Mouse (Mus musculus) CH12.LX (cell line): ENCODE data around the gene Rpl3. TPM values are rescaled to one million over a fixed set of nuclear protein-coding genes. Genes with fewer than 3 reads are reported as not detected.

Experiments
- DNase-seq: peaks from one replicate; pipeline ENCODE4 v3.0.0-alpha.2; 2013; ENCODE audit errors: extremely low read depth
- H3K27ac ChIP-seq: 2 replicates; pipeline ENCODE4 v1.5.1; 2012; ENCODE audit warnings: low read depth, mild to moderate bottlenecking, control low read depth, moderate library complexity; ENCODE audit not compliant: insufficient read depth
- H3K27me3 ChIP-seq: replicated peaks from 2 replicates; pipeline ENCODE3; 2012; ENCODE audit warnings: inconsistent platforms
- H3K36me3 ChIP-seq, 2 experiments: replicated peaks in 1 of 2; 2 replicates each; pipeline versions ENCODE3 to v1.6.1; 2012; ENCODE audit warnings: inconsistent platforms in 1 of 2, low read length in 1 of 2, mild to moderate bottlenecking in 1 of 2, mixed read lengths in 1 of 2, moderate library complexity in 1 of 2; ENCODE audit not compliant: control insufficient read depth in 1 of 2, insufficient read depth in 1 of 2
- H3K4me1 ChIP-seq, 2 experiments: 2 replicates each; pipeline ENCODE4 v1.6.1; 2012; ENCODE audit warnings: inconsistent platforms in 1 of 2, moderate library complexity in 1 of 2; ENCODE audit not compliant: insufficient read depth in 2 of 2, control insufficient read depth in 1 of 2
- H3K4me2 ChIP-seq: 2 replicates; pipeline ENCODE4 v1.6.1; 2012; ENCODE audit warnings: low read depth, mild to moderate bottlenecking, control low read depth; ENCODE audit not compliant: poor library complexity, insufficient read depth, severe bottlenecking
- H3K4me3 ChIP-seq, 3 experiments: fragments of 150-350 bp in 1 of 3; sonication (generic) in 1 of 3; replicated peaks in 1 of 3; 2 replicates each; pipeline versions ENCODE3 to v1.5.1; 2011 to 2012; ENCODE audit warnings: low read depth in 2 of 3, low read length in 2 of 3, mild to moderate bottlenecking in 2 of 3, moderate library complexity in 2 of 3, control low read depth in 1 of 3, improper control_type of control experiment in 1 of 3, inconsistent platforms in 1 of 3, mixed read lengths in 1 of 3; ENCODE audit not compliant: poor library complexity in 1 of 3
- H3K79me2 ChIP-seq: replicated peaks from 2 replicates; pipeline ENCODE4 v1.6.1; 2012; ENCODE audit warnings: mild to moderate bottlenecking, moderate library complexity; ENCODE audit not compliant: control insufficient read depth, poor library complexity, insufficient read depth, severe bottlenecking; ENCODE audit errors: extremely low read depth
- H3K9ac ChIP-seq: 2 replicates; pipeline ENCODE4 v1.6.1; 2012; ENCODE audit warnings: low read depth, mild to moderate bottlenecking, control low read depth, moderate library complexity; ENCODE audit not compliant: insufficient read depth
- H3K9me3 ChIP-seq: replicated peaks from 2 replicates; pipeline ENCODE3; 2012; ENCODE audit warnings: low read length, inconsistent platforms, mixed read lengths
- BHLHE40 ChIP-seq: IDR thresholded peaks from 2 replicates; pipeline ENCODE4 v1.6.1; 2011; ENCODE audit warnings: mild to moderate bottlenecking, low read depth, low read length, improper control_type of control experiment
- CHD2 ChIP-seq: IDR thresholded peaks from 2 replicates; pipeline ENCODE4 v1.6.1; 2011; ENCODE audit warnings: low read length, improper control_type of control experiment
- ELF1 ChIP-seq: IDR thresholded peaks from 2 replicates; pipeline ENCODE4 v1.6.1; 2014; ENCODE audit warnings: low read depth, mild to moderate bottlenecking, inconsistent platforms, low read length, improper control_type of control experiment
- EP300 ChIP-seq: IDR thresholded peaks from 2 replicates; pipeline ENCODE4 v1.6.1; 2011; ENCODE audit warnings: low read length, improper control_type of control experiment
- ETS1 ChIP-seq: conservative IDR thresholded peaks from 2 replicates; pipeline ENCODE4 v1.6.1; 2012; ENCODE audit warnings: low read depth, mild to moderate bottlenecking, inconsistent platforms, low read length, improper control_type of control experiment, moderate library complexity
- GABPA ChIP-seq: IDR thresholded peaks from 2 replicates; pipeline ENCODE4 v1.6.1; 2012; ENCODE audit warnings: low read depth, low read length, improper control_type of control experiment, inconsistent platforms; ENCODE audit not compliant: insufficient replicate concordance
- HCFC1 ChIP-seq: IDR thresholded peaks from 2 replicates; pipeline ENCODE4 v1.6.1; 2012; ENCODE audit warnings: low read depth, mild to moderate bottlenecking, inconsistent platforms, low read length, improper control_type of control experiment
- IRF4 ChIP-seq: IDR thresholded peaks from 2 replicates; pipeline ENCODE4 v1.6.1; 2014; ENCODE audit warnings: low read depth, mild to moderate bottlenecking, inconsistent platforms, low read length, improper control_type of control experiment
- JUN ChIP-seq: IDR thresholded peaks from 2 replicates; pipeline ENCODE4 v1.6.1; 2011; ENCODE audit warnings: low read depth, mild to moderate bottlenecking, low read length, improper control_type of control experiment, moderate library complexity; ENCODE audit not compliant: insufficient read depth
- JUND ChIP-seq: conservative IDR thresholded peaks from 2 replicates; pipeline ENCODE4 v1.6.1; 2011; ENCODE audit warnings: low read depth, low read length, improper control_type of control experiment
- MAFK ChIP-seq: IDR thresholded peaks from 2 replicates; pipeline ENCODE4 v1.6.1; 2011; ENCODE audit warnings: low read length, improper control_type of control experiment; ENCODE audit not compliant: insufficient replicate concordance
- MAX ChIP-seq: IDR thresholded peaks from 2 replicates; pipeline ENCODE4 v1.6.1; 2011; ENCODE audit warnings: low read length, improper control_type of control experiment
- MAZ ChIP-seq: IDR thresholded peaks from 2 replicates; pipeline ENCODE4 v1.6.1; 2012; ENCODE audit warnings: low read depth, mild to moderate bottlenecking, inconsistent platforms, low read length, improper control_type of control experiment, moderate library complexity
- MEF2A ChIP-seq: IDR thresholded peaks from 2 replicates; pipeline ENCODE4 v1.6.1; 2014; ENCODE audit warnings: low read depth, mild to moderate bottlenecking, inconsistent platforms, low read length, improper control_type of control experiment, borderline replicate concordance
- MYC ChIP-seq: IDR thresholded peaks from 2 replicates; pipeline ENCODE4 v1.6.1; 2011; ENCODE audit warnings: low read depth, mild to moderate bottlenecking, improper control_type of control experiment, low read length
- NELFE ChIP-seq: IDR thresholded peaks from 2 replicates; pipeline ENCODE4 v1.6.1; 2011; ENCODE audit warnings: low read depth, low read length, improper control_type of control experiment
- NRF1 ChIP-seq: IDR thresholded peaks from 2 replicates; pipeline ENCODE4 v1.6.1; 2014; ENCODE audit warnings: low read depth, mild to moderate bottlenecking, inconsistent platforms, low read length, improper control_type of control experiment, moderate library complexity
- PAX5 ChIP-seq: IDR thresholded peaks from 2 replicates; pipeline ENCODE4 v1.6.1; 2012; ENCODE audit warnings: low read length, inconsistent platforms, mixed read lengths
- POLR2A ChIP-seq: IDR thresholded peaks from 2 replicates; pipeline ENCODE4 v1.6.1; 2011; ENCODE audit warnings: low read depth, mild to moderate bottlenecking, improper control_type of control experiment, low read length
- RCOR1 ChIP-seq: conservative IDR thresholded peaks from 2 replicates; pipeline ENCODE4 v1.6.1; 2012; ENCODE audit warnings: low read depth, mild to moderate bottlenecking, inconsistent platforms, low read length, improper control_type of control experiment
- SIN3A ChIP-seq: IDR thresholded peaks from 2 replicates; pipeline ENCODE4 v1.6.1; 2012; ENCODE audit warnings: low read length, improper control_type of control experiment, inconsistent platforms
- TBP ChIP-seq: conservative IDR thresholded peaks from 2 replicates; pipeline ENCODE4 v1.6.1; 2011; ENCODE audit warnings: low read depth, low read length, improper control_type of control experiment
- TCF12 ChIP-seq: IDR thresholded peaks from 2 replicates; pipeline ENCODE4 v1.6.1; 2014; ENCODE audit warnings: low read depth, mild to moderate bottlenecking, inconsistent platforms, low read length, improper control_type of control experiment
- UBTF ChIP-seq: IDR thresholded peaks from 2 replicates; pipeline ENCODE4 v1.6.1; 2012; ENCODE audit warnings: low read depth, mild to moderate bottlenecking, inconsistent platforms, low read length, improper control_type of control experiment, moderate library complexity
- ZC3H11A ChIP-seq: IDR thresholded peaks from 2 replicates; pipeline ENCODE4 v1.6.1; 2012; ENCODE audit warnings: low read depth, mild to moderate bottlenecking, inconsistent platforms, low read length, improper control_type of control experiment
- ZMIZ1 ChIP-seq: IDR thresholded peaks from 2 replicates; pipeline ENCODE4 v1.6.1; 2012; ENCODE audit warnings: low read depth, mild to moderate bottlenecking, inconsistent platforms, low read length, improper control_type of control experiment
- dilution Hi-C: fragments of 300-500 bp; cut with MboI; formaldehyde crosslinking; loops from 2 replicates; pipeline ENCODE4 v1.14.3; 2020; ENCODE audit warnings: low sequenced_read_pairs; ENCODE audit not compliant: extremely low pct_unique_long_range_greater_than_20kb, extremely low pct_ligation_motif_present
- in situ Hi-C: fragments of 300-500 bp; cut with MboI; formaldehyde crosslinking; loops from 3 replicates; pipeline ENCODE4 v1.14.3; 2019; ENCODE audit warnings: low sequenced_read_pairs, low pct_ligation_motif_present, low pct_unique_long_range_greater_than_20kb, mixed read lengths
- polyA plus RNA-seq: library from polyadenylated mRNA; unstranded; fragments of >175 nt; gene quantifications from 2 replicates; pipeline ENCODE4 v1.2.1, GENCODE M21; 2012; ENCODE audit warnings: low read depth; ENCODE audit not compliant: insufficient read length
- total RNA-seq, 2 experiments: library from RNA; depleted of rRNA; stranded (reverse); fragments of 300-350 nt in 1 of 2; fragments of >200 nt in 1 of 2; gene quantifications; 2 replicates each; pipeline ENCODE4 v1.2.3; 2012 to 2014

Gene Rpl3
- total and polyA plus RNA-seq, 3 experiments, result 2,198 to 3,819 (median 2,592) TPM

- dilution Hi-C loops, result no loop called here
- no peak for DNase-seq
These were observed 39.9 kb downstream of the Rpl3 start for GRCm38 (mm10) chr15:80051782-80052181.

GRCm38 (mm10) chr15:80051092-80051761 lies 40.4 kb downstream of the Rpl3 start:
- H3K4me2 ChIP-seq, result no peak overlapping the region
- no peak for DNase-seq
- H3K9me3 ChIP-seq, result peaks cover 7% of the 10 kb centered on the region
- no peak overlapping the region for H3K9ac ChIP-seq
- H3K4me3 ChIP-seq, result no peak overlapping the region
- peaks cover 14 to 51% of the 10 kb centered on the region in 2 experiments for H3K4me1 ChIP-seq
- H3K27me3 ChIP-seq, result peaks cover 32% of the 10 kb centered on the region
- dilution Hi-C loops (no loop called here), in situ Hi-C loops (no loop called here)
- H3K27ac ChIP-seq, result no peak overlapping the region
- TF ChIP-seq NELFE (no peak), RCOR1 (no peak), JUN (no peak), ZMIZ1 (no peak), UBTF (no peak), JUND (no peak), NRF1 (no peak), ZC3H11A (no peak), ETS1 (no peak), POLR2A (no peak), EP300 (no peak), HCFC1 (no peak), SIN3A (no peak), MYC (no peak), IRF4 (no peak), GABPA (no peak), MEF2A (no peak), MAFK (no peak), PAX5 (no peak), TBP (no peak)
- no peaks in the 10 kb centered on the region for H3K36me3 ChIP-seq
- no peaks in the 10 kb centered on the region for H3K79me2 ChIP-seq

More at GRCm38 (mm10) chr15:80051782-80052181, 39.9 kb downstream of the Rpl3 start:
- H3K4me3 ChIP-seq, result no peak overlapping the region
- no peak overlapping the region for H3K9ac ChIP-seq
- H3K27ac ChIP-seq, result no peak overlapping the region
- H3K36me3 ChIP-seq, result no peaks in the 10 kb centered on the region
- in situ Hi-C loops, result no loop called here
- no peak overlapping the region for H3K4me2 ChIP-seq
- peaks cover 31% of the 10 kb centered on the region for H3K27me3 ChIP-seq
- peak; percentile 33; the same call in 1 of the 2 replicates for TF ChIP-seq IRF4
- peak; percentile 27; the same call in 1 of the 2 replicates for TF ChIP-seq EP300
- no peak for TF ChIP-seq ZMIZ1
- no peak for TF ChIP-seq MAX
- TF ChIP-seq NRF1, result no peak
- TF ChIP-seq TCF12, result peak; percentile 21; the same call in 1 of the 2 replicates
- TF ChIP-seq ELF1, result 0 out of 2 replicates have a peak, but pooled peaks have one; percentile 11
- no peak for TF ChIP-seq BHLHE40
- TF ChIP-seq MAZ, result 0 out of 2 replicates have a peak, but pooled peaks have one; percentile 14
- 0 out of 2 replicates have a peak, but pooled peaks have one; percentile 24 for TF ChIP-seq ETS1
- TF ChIP-seq CHD2, result 0 out of 2 replicates have a peak, but pooled peaks have one; percentile 13
- no peak for TF ChIP-seq PAX5
- peaks cover 14 to 51% of the 10 kb centered on the region in 2 experiments for H3K4me1 ChIP-seq
- no peaks in the 10 kb centered on the region for H3K79me2 ChIP-seq
- H3K9me3 ChIP-seq, result peaks cover 5% of the 10 kb centered on the region
